Mouse (Mus musculus) adrenal gland, adult (tissue): ENCODE data around the gene Ptpru.
A peak's percentile ranks its signal among the peaks of the same experiment; 100 is the strongest.
"Not testable (repeated sequence)": the region's sequence is repeated elsewhere in the genome, so short reads cannot be mapped to it uniquely, and the experiment has no call there.

ENCODE experiments used
- DNase-seq, 2 experiments: peaks; one replicate each; pipeline ENCODE4 v3.0.0; 2022 to 2023; ENCODE audit warnings: low spot score in 1 of 2; ENCODE audit not compliant: inconsistent age in 2 of 2

Ptpru gene

DNA sequence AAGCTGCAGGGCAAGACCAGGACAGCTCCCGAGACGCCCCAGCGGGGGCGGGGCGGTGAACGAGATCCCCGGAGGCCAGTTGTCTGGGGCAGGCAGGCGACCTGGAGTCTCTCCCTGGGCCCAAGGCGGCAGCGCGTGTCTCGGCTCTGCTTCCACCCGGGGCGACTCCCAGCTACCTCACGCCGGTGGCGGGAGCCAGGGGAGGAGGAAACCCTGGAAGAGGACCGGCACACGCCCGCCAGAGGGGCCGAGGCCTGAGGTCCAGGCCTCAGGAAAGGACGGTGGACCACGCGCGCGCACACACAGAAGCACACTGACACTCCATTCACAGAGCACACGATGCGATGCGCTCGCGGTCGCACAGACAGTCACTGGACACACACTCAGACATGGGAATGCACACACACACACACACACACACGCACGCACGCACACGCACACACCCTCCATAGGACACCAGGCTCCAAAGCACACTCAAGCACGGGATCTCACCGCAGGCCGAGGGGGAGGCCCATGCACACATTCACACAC, 1.7 kb downstream of the Ptpru start:
- DNase-seq, result peak; percentile 58 to 79

DNA sequence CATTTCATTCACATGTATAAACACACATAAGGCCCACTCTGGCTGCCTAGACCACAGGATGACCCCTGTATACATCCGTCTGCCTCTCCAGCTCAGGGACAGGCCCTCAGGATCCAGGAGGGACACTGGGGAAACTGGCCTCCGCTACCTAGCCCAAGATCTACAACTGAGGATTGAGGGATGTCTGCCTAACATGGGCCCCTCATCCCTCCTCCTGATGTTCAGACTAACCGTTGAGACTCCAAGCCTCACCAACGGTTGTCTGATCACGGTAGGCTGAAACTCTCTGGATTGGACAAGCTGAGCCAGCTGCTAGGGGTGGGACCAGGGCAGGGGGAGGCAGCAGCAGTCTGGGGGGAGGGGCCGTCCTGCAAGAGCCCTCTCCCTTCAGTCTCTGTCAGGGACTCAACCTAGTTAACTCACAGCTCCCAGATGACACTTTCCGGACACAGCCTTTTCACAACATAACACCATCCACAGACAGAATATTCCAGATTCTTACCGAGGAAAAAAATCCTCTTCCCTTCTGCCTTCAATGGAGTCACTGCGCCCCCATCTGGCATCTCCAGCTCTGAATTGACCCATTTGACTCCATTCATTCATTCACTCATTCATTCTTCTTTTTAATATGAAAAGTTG, 4.0 kb downstream of the Ptpru start:
- peak; percentile 30 to 59 for DNase-seq

DNA sequence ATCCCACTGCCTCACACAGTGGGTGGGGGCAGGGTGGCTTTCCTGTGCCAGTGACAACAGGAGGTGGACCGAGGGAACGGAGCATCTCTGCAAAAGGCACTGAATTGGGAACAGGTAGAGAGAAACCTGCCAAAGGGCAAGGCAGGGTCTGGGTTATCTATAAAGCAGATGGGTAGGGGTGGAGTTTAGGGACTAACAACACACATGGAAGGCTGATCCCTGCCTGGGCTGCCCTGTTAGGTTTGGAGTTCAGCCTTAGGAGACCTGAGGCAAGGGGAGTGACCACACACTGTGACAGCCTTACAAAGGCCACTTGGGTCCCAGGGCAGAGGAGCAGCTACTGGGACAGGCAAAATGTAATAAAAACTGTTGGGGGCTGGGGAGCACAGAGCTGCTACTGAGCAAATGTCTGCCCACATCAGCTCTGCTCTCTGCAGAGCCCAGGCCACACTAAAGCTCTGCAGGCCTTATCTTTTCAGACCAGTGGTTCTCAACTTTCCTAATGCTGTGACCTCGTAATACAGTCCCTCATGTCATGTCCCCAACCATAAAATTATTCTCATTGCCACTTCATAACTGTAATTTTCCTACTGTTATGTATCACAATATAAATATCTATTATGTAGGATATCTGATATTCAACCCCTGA, 5.2 kb downstream of the Ptpru start:
- DNase-seq, result no peak

DNA sequence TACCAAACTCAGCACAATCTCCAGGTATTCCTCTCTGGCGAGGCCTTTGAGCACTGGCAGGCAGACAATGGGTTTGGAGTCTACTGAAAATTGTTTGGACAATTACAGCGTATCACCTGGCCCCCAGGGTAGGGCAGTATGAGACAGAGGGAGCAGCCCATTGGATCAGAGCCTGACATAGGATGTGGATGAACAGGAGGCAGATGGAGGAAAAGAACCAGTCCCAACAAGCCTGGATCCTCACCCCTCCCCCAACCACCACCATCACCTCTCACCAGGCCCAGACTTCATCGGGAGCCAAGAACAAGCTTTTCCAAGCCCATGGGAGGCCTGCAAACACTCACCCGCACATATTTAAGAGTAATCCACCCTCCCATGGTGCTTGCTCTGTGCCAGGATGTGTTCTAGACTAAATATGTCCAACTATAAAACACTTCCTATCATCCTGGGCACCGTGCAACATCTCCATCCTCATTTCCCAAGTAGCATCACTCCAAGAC, 6.5 kb downstream of the Ptpru start:
- no peak for DNase-seq

DNA sequence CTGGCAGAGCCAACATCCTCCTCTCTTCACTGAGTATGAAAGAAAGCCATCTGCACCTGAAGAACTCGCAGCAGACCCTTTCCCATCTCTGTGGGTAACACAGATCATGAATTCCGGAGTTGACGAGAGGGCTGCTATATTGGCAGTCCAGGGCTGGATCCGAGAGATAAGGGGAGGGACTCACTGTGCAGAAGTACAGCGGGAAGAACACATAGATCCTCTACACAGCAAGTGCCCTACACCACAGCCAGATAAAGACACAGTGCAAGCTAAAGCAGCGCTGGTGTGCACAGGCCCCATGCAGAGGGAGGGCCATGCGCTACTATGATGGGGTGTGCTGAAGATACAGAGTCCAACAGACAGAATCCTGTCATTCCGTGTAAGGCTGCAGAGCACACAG, 9.0 kb downstream of the Ptpru start:
- no peak for DNase-seq

DNA sequence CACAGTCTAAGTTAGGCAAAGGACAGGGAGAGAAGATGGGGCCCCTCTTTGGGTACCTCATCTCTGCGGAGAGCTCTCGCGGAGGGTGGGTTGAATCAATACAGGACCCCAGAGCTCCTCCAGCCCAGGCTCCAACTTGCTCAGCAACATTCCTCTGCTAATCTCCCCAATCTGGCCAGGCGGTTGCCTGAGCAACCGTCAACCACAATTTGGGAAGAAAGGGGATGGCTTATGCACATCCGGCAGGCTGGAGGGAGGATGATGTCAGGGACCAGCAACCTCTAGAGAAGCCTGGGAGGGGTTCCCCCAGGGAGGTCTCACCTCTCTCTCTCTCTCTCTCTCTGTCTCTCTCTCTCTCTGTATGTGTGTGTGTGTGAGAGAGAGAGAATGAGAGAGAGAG, 11.2 kb downstream of the Ptpru start:
- DNase-seq, result no peak

DNA sequence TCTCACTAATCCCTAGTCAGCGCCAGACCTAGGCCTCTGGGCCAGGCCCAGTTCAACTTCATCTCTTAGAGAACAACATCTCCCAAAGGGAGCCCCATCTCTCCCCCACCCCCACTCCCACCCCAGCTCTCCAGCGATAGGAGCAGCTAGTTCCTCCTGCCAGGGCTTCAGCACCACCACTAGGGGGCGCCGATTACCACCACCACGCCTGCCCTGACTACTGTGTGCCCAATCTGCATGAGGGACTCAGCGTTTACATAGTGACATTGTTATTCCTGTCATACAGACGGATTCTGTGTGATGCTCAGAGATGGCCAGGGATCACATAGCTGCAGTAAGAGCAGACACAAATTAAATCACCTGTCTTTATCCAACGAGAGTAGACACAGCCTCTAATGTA, 12.3 kb downstream of the Ptpru start:
- DNase-seq, result peak; percentile 48 to 76

DNA sequence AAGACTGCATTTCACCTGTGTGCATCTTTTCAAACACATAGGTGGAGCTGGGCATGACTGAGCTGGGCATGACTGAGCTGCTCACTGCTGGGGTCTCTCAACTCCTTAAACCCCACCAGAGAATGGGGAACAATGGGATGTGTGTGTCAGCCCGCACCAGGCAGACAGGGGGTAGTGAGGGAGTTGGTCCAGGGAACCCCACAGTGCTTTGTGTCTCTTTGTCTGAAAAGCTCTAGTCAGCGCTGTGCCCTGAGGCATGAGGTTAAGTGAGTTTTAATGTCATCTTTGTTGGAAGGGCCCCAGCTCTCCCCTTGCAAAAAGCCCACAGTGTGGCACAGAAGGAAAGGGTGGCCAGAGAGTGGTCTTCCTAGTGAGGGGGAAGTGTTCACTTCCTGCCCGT, 13.1 kb downstream of the Ptpru start:
- DNase-seq, result no peak

DNA sequence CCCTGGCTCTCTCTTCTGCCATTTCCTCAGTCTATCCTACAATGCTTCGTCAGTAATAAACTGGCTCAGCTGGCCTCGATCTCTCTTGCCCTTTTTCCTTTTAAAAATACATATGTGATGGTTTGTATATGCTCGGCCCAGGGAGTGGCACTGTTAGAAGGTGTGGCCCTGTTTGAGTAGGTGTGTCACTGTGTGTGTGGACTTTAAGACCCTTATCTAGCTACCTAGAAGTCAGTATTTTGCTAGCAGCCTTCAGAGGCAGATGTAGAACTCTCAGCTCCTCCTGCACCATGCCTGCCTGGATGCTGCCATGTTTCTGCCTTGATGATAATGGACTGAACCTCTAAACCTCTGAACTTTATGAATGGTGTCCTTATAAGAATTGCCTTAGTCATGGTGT, 15.5 kb downstream of the Ptpru start:
- no peak for DNase-seq

DNA sequence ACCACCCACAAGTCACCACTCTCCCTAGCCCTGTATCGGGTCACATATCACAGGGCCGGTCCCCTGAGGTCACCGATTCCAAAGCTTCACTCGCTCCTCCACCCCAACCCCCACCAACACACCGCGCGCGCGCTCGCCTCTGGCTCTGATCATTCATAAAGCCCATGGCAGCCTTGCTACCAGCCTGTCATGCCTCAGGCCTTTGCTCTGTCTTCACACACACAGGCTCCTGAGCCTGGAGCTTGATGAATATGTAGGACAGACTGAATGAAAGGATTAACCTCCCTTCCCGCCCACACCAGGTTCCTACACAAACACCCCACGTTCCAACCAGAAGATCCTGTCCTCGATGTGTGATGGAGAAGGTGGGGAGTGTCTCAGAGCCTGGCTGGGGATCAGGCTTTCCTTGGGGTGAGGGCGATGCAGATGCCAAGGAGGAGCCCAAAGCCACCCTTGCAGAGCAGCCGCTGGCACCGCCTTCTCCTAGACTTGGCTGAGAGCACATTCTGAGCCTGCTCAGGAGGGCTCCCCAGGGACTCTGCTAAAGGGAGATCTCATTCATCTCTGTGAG, 16.8 kb downstream of the Ptpru start:
- DNase-seq, result no peak

DNA sequence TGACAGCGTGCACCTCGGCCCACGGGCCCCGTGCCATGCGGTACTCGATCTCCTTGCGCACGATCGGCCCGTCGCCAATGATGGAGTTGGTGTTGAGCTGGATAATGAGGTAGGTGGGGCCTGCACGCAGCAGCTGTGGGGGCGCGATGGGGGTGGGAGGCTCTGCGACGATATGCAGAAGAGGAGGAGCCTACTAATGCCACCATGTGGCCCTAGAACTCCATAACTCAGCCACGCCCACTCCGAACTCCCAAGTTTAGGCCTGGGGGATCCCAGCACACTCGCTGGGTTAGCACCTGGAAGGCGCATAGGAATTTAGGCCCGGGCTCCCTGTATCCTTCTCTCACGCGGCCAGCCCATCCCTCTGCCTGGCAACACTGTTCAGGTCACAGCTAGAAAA, 19.2 kb downstream of the Ptpru start:
- no peak for DNase-seq

DNA sequence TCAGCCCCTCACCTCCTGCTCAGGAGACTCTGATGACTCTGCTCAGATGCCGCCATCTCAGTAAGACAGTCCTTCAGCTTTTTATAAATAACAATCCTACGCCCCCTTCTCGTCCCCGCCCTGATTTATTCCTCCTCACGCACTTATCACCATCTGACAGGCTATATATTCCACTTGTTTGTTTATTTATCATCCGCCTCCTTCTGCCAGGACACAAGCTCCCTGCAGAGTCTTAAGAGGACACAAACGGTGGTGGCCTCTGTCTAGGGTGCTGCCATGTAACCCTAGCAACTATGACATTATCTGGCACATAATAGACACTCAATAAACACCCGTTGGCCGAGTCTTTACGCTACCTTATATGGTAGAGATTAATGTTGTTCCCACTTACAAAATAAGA, 22.3 kb downstream of the Ptpru start:
- DNase-seq, result no peak

DNA sequence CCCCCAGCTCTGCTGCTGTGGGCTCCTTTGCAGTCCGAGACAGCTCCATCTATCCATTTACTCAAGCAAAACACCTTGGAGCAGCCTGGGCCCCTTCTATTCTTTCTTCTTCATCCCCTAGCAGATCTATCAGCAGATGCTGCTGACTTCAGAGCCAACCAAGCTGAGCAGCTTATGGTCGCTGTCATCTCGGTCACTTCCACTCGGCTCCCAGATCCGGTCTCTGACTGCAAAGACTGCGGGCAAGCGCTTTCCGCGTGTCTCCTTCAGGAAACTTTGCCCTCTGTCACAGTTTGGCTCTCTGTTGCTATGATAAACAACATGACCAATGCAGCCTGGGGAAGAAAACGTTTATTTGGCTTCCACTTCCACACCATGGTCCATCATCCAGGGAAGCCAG, 23.2 kb downstream of the Ptpru start:
- DNase-seq, result no peak

DNA sequence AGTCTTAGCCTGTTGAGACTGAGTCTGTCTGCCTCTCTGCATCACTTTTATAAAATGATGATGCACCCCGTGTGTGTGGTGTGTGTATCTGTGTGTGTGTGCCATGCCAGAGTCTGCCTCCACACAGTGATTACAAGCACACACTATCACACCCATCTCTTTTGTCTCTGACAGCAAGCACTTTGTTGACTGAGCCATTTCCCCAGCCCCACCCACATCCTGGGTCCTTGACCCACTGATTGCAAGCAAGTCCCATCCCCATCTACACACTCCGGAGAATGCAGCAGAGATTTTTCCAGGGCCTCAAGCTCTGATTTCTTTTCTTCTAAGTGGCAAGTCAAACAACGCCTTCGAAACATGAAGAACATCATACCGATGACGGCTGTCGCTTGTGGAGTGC, 24.3 kb downstream of the Ptpru start:
- no peak for DNase-seq

DNA sequence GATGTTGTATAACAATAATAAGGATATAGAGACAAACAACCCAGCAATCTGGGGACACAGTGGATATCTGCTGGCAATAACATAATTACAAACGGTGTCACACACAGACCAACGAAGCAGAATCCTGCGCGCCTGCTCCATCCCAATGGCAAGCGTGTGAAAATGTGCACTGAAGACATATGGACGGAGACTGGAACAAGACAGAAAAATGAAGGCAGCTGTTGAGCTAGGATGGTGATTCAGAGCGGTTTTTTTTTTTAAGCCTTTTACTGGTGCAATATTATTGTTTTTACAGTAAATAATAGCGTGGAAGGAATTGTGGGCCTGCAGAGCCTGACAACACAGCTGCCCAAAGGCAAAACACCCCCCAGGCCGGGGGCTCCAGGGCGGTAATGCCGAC, 25.6 kb downstream of the Ptpru start:
- no peak for DNase-seq

DNA sequence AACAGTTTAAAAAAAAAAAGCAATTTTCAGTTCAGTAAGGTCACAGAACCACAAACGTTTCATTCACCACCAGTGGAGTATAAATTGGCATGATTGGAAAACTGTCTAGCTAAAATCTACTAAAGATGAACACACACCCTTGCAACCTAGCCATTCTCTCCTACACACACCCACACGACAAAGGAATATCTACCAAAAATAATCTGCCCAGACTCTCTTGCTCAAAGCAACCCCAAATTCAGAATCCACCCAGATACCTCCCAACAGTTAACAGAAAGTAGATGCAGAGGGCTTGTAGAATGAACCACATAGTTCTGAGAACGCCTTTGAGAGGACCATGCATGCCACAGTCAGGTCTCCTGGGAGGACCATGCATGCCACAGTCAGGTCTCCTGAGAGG, 32.8 kb downstream of the Ptpru start:
- no peak for DNase-seq

DNA sequence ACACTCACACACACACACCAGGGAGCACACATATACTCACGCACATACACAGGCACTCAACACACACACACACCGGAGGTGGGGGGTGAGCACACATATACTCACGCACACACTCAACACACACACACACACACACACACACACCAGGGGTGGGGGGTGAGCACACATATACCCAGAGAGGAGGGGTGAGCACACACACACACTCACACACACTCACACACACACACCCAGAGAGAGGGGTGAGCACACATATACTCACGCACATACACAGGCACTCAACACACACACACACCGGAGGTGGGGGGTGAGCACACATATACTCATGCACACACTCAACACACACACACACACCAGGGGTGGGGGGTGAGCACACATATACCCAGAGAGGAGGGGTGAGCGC, 33.4 kb downstream of the Ptpru start:
- not testable (repeated sequence) for DNase-seq

DNA sequence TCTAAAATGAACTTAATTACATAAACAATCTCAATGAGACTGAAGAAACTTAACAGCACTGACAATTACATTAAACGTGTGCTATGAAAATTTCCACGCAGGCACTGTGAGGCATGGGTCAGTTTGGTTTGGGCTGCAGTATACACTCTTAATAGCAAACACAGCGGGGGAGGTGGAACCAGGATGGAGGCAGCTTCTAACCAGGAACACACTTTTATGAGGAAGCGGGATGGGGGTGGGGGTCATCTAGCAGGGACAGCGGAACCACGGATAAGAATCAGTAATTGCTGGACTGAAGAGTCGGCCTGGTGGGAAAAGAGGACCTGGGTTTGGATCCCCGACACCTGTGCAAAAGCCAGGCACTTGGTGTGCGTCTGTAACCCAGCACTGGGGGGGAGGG, 34.2 kb downstream of the Ptpru start:
- no peak for DNase-seq

DNA sequence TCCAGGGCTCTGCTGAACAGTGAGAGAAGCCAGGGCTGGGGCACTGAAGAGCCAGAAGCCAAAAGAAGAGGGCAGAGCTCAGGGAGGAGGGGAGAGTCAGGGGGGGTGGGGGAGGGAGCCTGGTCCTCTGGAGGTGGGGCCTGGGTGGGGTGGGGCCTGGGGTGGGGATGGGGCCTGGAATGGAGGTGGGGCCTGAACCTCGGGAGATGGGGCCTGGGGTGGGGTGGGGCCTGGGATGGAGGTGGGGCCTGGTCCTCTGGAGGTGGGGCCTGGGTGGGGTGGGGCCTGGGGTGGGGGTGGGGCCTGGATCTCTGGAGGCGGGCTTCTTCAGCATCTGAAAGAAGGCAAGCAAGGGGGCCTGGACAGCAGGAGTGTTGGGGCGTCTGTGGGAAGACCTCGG, 39.1 kb downstream of the Ptpru start:
- no peak for DNase-seq

DNA sequence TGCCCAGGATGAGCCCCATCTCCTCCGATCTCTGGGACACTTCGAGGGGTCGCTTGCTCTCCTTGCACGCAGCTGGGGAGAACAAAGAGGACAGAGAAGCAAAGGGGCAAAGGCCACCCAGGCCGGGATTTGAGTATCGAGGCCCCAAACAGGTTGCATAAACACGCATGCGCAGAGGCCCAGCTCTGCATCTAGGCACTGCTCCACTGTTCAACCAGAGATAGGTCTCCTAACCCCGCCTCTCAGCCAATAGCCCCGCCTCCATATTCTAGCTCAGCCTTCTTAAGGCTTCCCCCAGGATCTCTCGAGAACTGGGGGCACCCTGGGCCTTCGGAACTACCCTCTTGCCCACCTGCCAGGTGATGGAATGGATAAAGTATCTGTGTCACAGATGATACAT, 40.2 kb downstream of the Ptpru start:
- DNase-seq, result no peak

DNA sequence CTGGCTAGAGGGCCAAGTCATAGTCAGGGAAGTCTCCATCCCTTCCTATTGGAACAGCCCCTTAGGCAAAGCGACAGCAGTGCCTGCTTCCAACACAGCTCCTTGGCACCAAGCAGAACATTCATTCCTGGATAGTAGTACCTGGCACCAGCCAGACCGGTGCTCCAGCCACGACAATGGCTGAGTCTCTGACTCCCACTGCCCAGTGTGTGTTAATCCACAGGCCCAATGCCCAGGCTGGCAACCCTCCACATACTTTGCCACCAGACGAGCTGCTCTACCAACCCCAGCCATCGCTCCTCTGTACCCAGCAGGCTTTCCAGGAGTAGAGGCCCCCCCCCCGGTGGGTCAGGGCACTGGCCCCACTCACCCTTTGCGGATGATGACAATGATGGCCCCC, 40.6 kb downstream of the Ptpru start:
- no peak for DNase-seq

DNA sequence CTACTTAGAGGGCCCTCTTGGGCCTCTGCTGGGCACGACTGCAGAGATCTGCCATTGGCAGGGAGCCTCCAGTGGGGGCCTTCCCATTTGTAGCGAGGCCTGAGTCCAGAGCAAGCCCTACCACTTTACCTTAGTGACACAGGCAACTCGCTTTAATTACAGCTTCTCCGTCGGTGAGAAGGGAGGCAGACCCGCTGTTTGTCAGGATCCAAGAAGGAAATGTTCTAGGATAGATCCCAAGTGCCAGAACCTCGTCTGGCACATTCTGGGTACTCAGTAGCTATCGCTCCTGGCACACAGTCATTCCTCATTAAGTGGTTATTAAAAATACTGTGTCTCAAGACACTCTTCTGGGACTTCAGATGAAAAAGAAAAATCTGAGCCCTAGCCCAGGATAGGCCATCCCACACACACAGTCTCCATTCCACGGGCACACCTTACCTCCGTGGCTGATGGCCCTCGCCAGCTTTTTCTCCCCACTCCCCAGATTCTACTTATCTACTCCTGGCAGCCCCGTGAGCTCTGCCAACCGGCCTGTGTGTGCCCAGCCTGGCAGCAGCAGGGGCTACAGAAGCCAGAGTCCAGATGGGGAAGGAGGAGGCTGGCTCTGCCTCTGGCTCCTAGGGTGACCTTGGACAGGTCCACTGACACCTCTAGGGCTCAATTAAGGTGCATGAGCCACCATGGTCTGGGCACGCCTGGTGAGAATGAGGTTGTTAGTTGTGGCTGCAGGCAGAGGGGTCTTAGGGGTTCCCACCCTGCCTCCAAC, 41.6 kb downstream of the Ptpru start:
- DNase-seq, result no peak
